Mouse (Mus musculus) hindbrain, embryonic 14.5 days (tissue): ENCODE data around the gene Lefty1. TPM values are rescaled to one million over a fixed set of nuclear protein-coding genes. Genes with fewer than 3 reads are reported as not detected.

ENCODE experiments used
- ATAC-seq: fragments of 200-750 bp; cut with Nextera tagmentation; 2 replicates; pipeline ENCODE4 v1.8.0; 2017; ENCODE audit warnings: moderate number of reproducible peaks, mild to moderate bottlenecking, moderate TSS enrichment, moderate library complexity; ENCODE audit not compliant: low FRiP score
- DNase-seq: peaks from one replicate; pipeline ENCODE4 v3.0.0-alpha.2; 2015; ENCODE audit warnings: low spot score
- H3K27ac ChIP-seq: fragments of 300-500 bp; sonication (generic); 2 replicates; pipeline ENCODE4 v1.5.1; 2014; ENCODE audit warnings: mild to moderate bottlenecking, moderate library complexity
- H3K27me3 ChIP-seq: fragments of 300-500 bp; sonication (generic); 2 replicates; pipeline ENCODE4 v1.6.1; 2014; ENCODE audit warnings: mild to moderate bottlenecking, low read length, mixed read lengths; ENCODE audit not compliant: control insufficient read depth, insufficient read depth
- H3K36me3 ChIP-seq: fragments of 300-500 bp; sonication (generic); replicated peaks from 2 replicates; pipeline ENCODE4 v1.6.1; 2014; ENCODE audit not compliant: control insufficient read depth, insufficient read depth
- H3K4me1 ChIP-seq: fragments of 300-500 bp; sonication (generic); replicated peaks from 2 replicates; pipeline ENCODE4 v1.6.1; 2014; ENCODE audit warnings: antibody characterized with exemption, low read length, mixed read lengths; ENCODE audit not compliant: control insufficient read depth, insufficient read depth
- H3K4me2 ChIP-seq: fragments of 300-500 bp; sonication (generic); replicated peaks from 2 replicates; pipeline ENCODE4 v1.6.1; 2014; ENCODE audit warnings: mild to moderate bottlenecking, moderate library complexity
- H3K4me3 ChIP-seq: fragments of 300-500 bp; sonication (generic); replicated peaks from 2 replicates; pipeline ENCODE4 v1.5.1; 2014; ENCODE audit warnings: mild to moderate bottlenecking, low read length
- H3K9ac ChIP-seq: fragments of 300-500 bp; sonication (generic); 2 replicates; pipeline ENCODE4 v1.6.1; 2014
- H3K9me3 ChIP-seq: fragments of 300-500 bp; sonication (generic); 2 replicates; pipeline ENCODE4 v1.6.1; 2016; ENCODE audit warnings: low read length; ENCODE audit not compliant: control insufficient read depth
- WGBS: fragments of 180-500 bp; shearing (Covaris S2); extraction: QIAGEN DNeasy Blood & Tissue Kit; methylation state at CpG from one replicate; pipeline ENCODE4 v1.1.7; 2014; 5-methylcytosine and 5-hydroxymethylcytosine counted together
- polyA plus RNA-seq: library from polyadenylated mRNA; unstranded; fragments of >200 nt; fragmentation: Nextera tagmentation; extraction: Ambion mirVana; gene quantifications from 2 replicates; pipeline ENCODE4 v1.2.1, GENCODE M21; 2014

Lefty1 gene
- polyA plus RNA-seq, 1 experiment from 2014 or later = 0.41 TPM

GRCm38 (mm10) chr1:180944553-180944952 is 9.7 kb downstream of the Lefty1 start:
- 80% methylated on average over 4 of the region's 4 CpGs for WGBS
- no peak overlapping the region for H3K27ac ChIP-seq
- H3K36me3 ChIP-seq = no peaks in the 10 kb centered on the region
- H3K27me3 ChIP-seq = peaks cover 44% of the 10 kb centered on the region
- no peak overlapping the region for H3K9ac ChIP-seq
- peaks cover 9% of the 10 kb centered on the region; the same call in 1 of the 2 replicates for H3K4me1 ChIP-seq
- no peak overlapping the region for H3K4me2 ChIP-seq
- no peak for ATAC-seq
- no peak overlapping the region for H3K4me3 ChIP-seq
- no peaks in the 10 kb centered on the region for H3K9me3 ChIP-seq
- no peak for DNase-seq

- H3K27me3 ChIP-seq = peaks cover 43% of the 10 kb centered on the region
- 29% methylated on average over 20 of the region's 20 CpGs for WGBS
- no peaks in the 10 kb centered on the region for H3K9me3 ChIP-seq
- peak overlapping the region; percentile 25 for H3K4me2 ChIP-seq
- no peak overlapping the region; the same call in 1 of the 2 replicates for H3K9ac ChIP-seq
- H3K36me3 ChIP-seq = no peaks in the 10 kb centered on the region
- DNase-seq (no peak), ATAC-seq (peak; percentile 34; the same call in 1 of the 2 replicates)
- H3K4me1 ChIP-seq = peaks cover 9% of the 10 kb centered on the region; the same call in 1 of the 2 replicates
- no peak overlapping the region for H3K27ac ChIP-seq
- H3K4me3 ChIP-seq = no peak overlapping the region
Observed at GRCm38 (mm10) chr1:180945001-180945980, 10.5 kb downstream of the Lefty1 start.

GRCm38 (mm10) chr1:180946448-180946847 is 11.6 kb downstream of the Lefty1 start:
- no peak overlapping the region for H3K27ac ChIP-seq
- H3K4me3 ChIP-seq = no peak overlapping the region
- no peak overlapping the region for H3K4me2 ChIP-seq
- peaks cover 9% of the 10 kb centered on the region; the same call in 1 of the 2 replicates for H3K4me1 ChIP-seq
- H3K9me3 ChIP-seq = no peaks in the 10 kb centered on the region
- H3K27me3 ChIP-seq = peaks cover 32% of the 10 kb centered on the region
- 84% methylated on average over 6 of the region's 6 CpGs for WGBS
- no peak overlapping the region for H3K9ac ChIP-seq
- no peak for DNase-seq
- no peak for ATAC-seq
- H3K36me3 ChIP-seq = no peaks in the 10 kb centered on the region

GRCm38 (mm10) chr1:180952085-180952746 is 17.4 kb downstream of the Lefty1 start:
- Histone ChIP-seq H3K36me3 (no peaks in the 10 kb centered on the region), H3K4me3 (no peak overlapping the region), H3K9ac (no peak overlapping the region), H3K4me1 (no peaks in the 10 kb centered on the region), H3K4me2 (no peak overlapping the region), H3K27me3 (no peaks in the 10 kb centered on the region), H3K9me3 (no peaks in the 10 kb centered on the region), H3K27ac (no peak overlapping the region)
- no peak for DNase-seq
- no peak for ATAC-seq
- WGBS = 87% methylated on average over 6 of the region's 6 CpGs

- DNase-seq (no peak), ATAC-seq (no peak)
- no peak overlapping the region for H3K4me3 ChIP-seq
- WGBS = 91% methylated on average over 5 of the region's 5 CpGs
- H3K4me2 ChIP-seq = no peak overlapping the region
- no peaks in the 10 kb centered on the region for H3K4me1 ChIP-seq
- no peaks in the 10 kb centered on the region for H3K9me3 ChIP-seq
- no peak overlapping the region for H3K27ac ChIP-seq
- no peaks in the 10 kb centered on the region for H3K27me3 ChIP-seq
- H3K9ac ChIP-seq = no peak overlapping the region
- no peaks in the 10 kb centered on the region for H3K36me3 ChIP-seq
Observed at GRCm38 (mm10) chr1:180952808-180953207, 18.0 kb downstream of the Lefty1 start.

- Histone ChIP-seq H3K4me3 (no peak overlapping the region), H3K4me2 (no peak overlapping the region), H3K9me3 (no peaks in the 10 kb centered on the region), H3K4me1 (no peaks in the 10 kb centered on the region), H3K27me3 (no peaks in the 10 kb centered on the region), H3K9ac (no peak overlapping the region), H3K27ac (no peak overlapping the region), H3K36me3 (no peaks in the 10 kb centered on the region)
- no peak for ATAC-seq
- no peak for DNase-seq
- 93% methylated on average over 8 of the region's 8 CpGs for WGBS
Observed at GRCm38 (mm10) chr1:180956401-180956800, 21.6 kb downstream of the Lefty1 start.

- no peaks in the 10 kb centered on the region for H3K27me3 ChIP-seq
- no peak overlapping the region for H3K27ac ChIP-seq
- H3K36me3 ChIP-seq = no peaks in the 10 kb centered on the region
- no peaks in the 10 kb centered on the region for H3K9me3 ChIP-seq
- no peak overlapping the region for H3K4me2 ChIP-seq
- no peaks in the 10 kb centered on the region for H3K4me1 ChIP-seq
- ATAC-seq (no peak), DNase-seq (no peak)
- no peak overlapping the region for H3K4me3 ChIP-seq
- no peak overlapping the region for H3K9ac ChIP-seq
- WGBS = 88% methylated on average over 8 of the region's 8 CpGs
Observed at GRCm38 (mm10) chr1:180956973-180957381, 22.2 kb downstream of the Lefty1 start.

- Histone ChIP-seq H3K4me3 (no peak overlapping the region), H3K27ac (no peak overlapping the region), H3K4me1 (no peaks in the 10 kb centered on the region), H3K4me2 (no peak overlapping the region), H3K9me3 (no peaks in the 10 kb centered on the region), H3K36me3 (no peaks in the 10 kb centered on the region), H3K9ac (no peak overlapping the region), H3K27me3 (no peaks in the 10 kb centered on the region)
- 92% methylated on average over 3 of the region's 3 CpGs for WGBS
- ATAC-seq (no peak), DNase-seq (no peak)
Observed at GRCm38 (mm10) chr1:180957989-180958388, 23.2 kb downstream of the Lefty1 start.

GRCm38 (mm10) chr1:180958797-180959196 is 24.0 kb downstream of the Lefty1 start:
- H3K36me3 ChIP-seq = no peaks in the 10 kb centered on the region
- H3K4me2 ChIP-seq = no peak overlapping the region
- no peaks in the 10 kb centered on the region for H3K27me3 ChIP-seq
- no peak overlapping the region for H3K4me3 ChIP-seq
- no peaks in the 10 kb centered on the region for H3K9me3 ChIP-seq
- no peak overlapping the region for H3K9ac ChIP-seq
- H3K27ac ChIP-seq = no peak overlapping the region
- DNase-seq (no peak), ATAC-seq (no peak)
- no peaks in the 10 kb centered on the region for H3K4me1 ChIP-seq
- WGBS = 61% methylated on average over 3 of the region's 3 CpGs
